Mouse (Mus musculus): Measurements from ENCODE around the gene Gpc6. TPM values are rescaled to one million over a fixed set of nuclear protein-coding genes. Genes with fewer than 3 reads are reported as not detected.
A peak's percentile ranks its signal among the peaks of the same experiment; 100 is the strongest.

The Gpc6 gene
- polyA plus RNA-seq, 1 experiment from 2014 or later, result 57.9 TPM

GRCm38 (mm10) chr14:117837021-117837420 lies 911.9 kb downstream of the Gpc6 start:
- H3K4me2 ChIP-seq (ENCODE audit: low read length), result no peak overlapping the region
- H3K4me1 ChIP-seq (replicated peaks; ENCODE audit: control insufficient read depth, insufficient read depth, low read length), result peaks cover 9% of the 10 kb centered on the region
- H3K4me3 ChIP-seq (ENCODE audit: low read depth, low read length), result no peak overlapping the region
- no peaks in the 10 kb centered on the region for H3K36me3 ChIP-seq (ENCODE audit: control insufficient read depth, insufficient read depth, low read length)
- H3K27me3 ChIP-seq (replicated peaks; ENCODE audit: control insufficient read depth, insufficient read depth, low read length), result no peaks in the 10 kb centered on the region
- H3K9ac ChIP-seq (ENCODE audit: low read length), result no peak overlapping the region
- WGBS, result 85% methylated on average over 4 of the region's 4 CpGs
- ATAC-seq (replicated peaks; ENCODE audit: low FRiP score, low TSS enrichment, low read depth), result no peak
- no peaks in the 10 kb centered on the region for H3K9me3 ChIP-seq (ENCODE audit: control insufficient read depth, low read length)
- H3K27ac ChIP-seq (ENCODE audit: low read depth), result no peak overlapping the region
- no peak for DNase-seq (ENCODE audit: low spot score)

- Histone ChIP-seq H3K27me3 (replicated peaks; ENCODE audit: control insufficient read depth, insufficient read depth, low read length) (no peaks in the 10 kb centered on the region), H3K9ac (ENCODE audit: low read length) (no peak overlapping the region), H3K27ac (ENCODE audit: low read depth) (no peak overlapping the region), H3K36me3 (ENCODE audit: control insufficient read depth, insufficient read depth, low read length) (no peaks in the 10 kb centered on the region), H3K4me3 (ENCODE audit: low read depth, low read length) (no peak overlapping the region), H3K4me1 (replicated peaks; ENCODE audit: control insufficient read depth, insufficient read depth, low read length) (peaks cover 14% of the 10 kb centered on the region), H3K4me2 (ENCODE audit: low read length) (no peak overlapping the region), H3K9me3 (ENCODE audit: control insufficient read depth, low read length) (no peaks in the 10 kb centered on the region)
- no peak for ATAC-seq (replicated peaks; ENCODE audit: low FRiP score, low TSS enrichment, low read depth)
- DNase-seq (ENCODE audit: low spot score), result no peak
- 59% methylated on average over 3 of the region's 3 CpGs for WGBS
Observed at GRCm38 (mm10) chr14:117837715-117838114, 912.6 kb downstream of the Gpc6 start.

- Histone ChIP-seq H3K4me3 (ENCODE audit: low read depth, low read length) (no peak overlapping the region), H3K27ac (ENCODE audit: low read depth) (no peak overlapping the region), H3K36me3 (ENCODE audit: control insufficient read depth, insufficient read depth, low read length) (no peaks in the 10 kb centered on the region), H3K27me3 (replicated peaks; ENCODE audit: control insufficient read depth, insufficient read depth, low read length) (no peaks in the 10 kb centered on the region), H3K4me2 (ENCODE audit: low read length) (no peak overlapping the region; the same call in 1 of the 2 replicates), H3K4me1 (replicated peaks; ENCODE audit: control insufficient read depth, insufficient read depth, low read length) (peaks cover 14% of the 10 kb centered on the region), H3K9me3 (ENCODE audit: control insufficient read depth, low read length) (no peaks in the 10 kb centered on the region), H3K9ac (ENCODE audit: low read length) (no peak overlapping the region)
- DNase-seq (ENCODE audit: low spot score) (no peak), ATAC-seq (replicated peaks; ENCODE audit: low FRiP score, low TSS enrichment, low read depth) (no peak)
- WGBS, result 63% methylated on average over 4 of the region's 4 CpGs
Observed at GRCm38 (mm10) chr14:117841211-117841610, 916.1 kb downstream of the Gpc6 start.

- no peaks in the 10 kb centered on the region for H3K9me3 ChIP-seq (ENCODE audit: control insufficient read depth, low read length)
- whole genome bisulfite sequencing, result 41% methylated on average over 14 of the region's 14 CpGs
- H3K36me3 ChIP-seq (ENCODE audit: control insufficient read depth, insufficient read depth, low read length), result no peaks in the 10 kb centered on the region
- H3K9ac ChIP-seq (ENCODE audit: low read length), result no peak overlapping the region
- H3K4me2 ChIP-seq (ENCODE audit: low read length), result peak overlapping the region; percentile 20
- H3K27ac ChIP-seq (ENCODE audit: low read depth), result no peak overlapping the region
- peak; percentile 64; the same call in 1 of the 2 replicates for ATAC-seq (replicated peaks; ENCODE audit: low FRiP score, low TSS enrichment, low read depth)
- H3K27me3 ChIP-seq (replicated peaks; ENCODE audit: control insufficient read depth, insufficient read depth, low read length), result no peaks in the 10 kb centered on the region
- peak; percentile 52 for DNase-seq (ENCODE audit: low spot score)
- H3K4me3 ChIP-seq (ENCODE audit: low read depth, low read length), result no peak overlapping the region
- peaks cover 14% of the 10 kb centered on the region for H3K4me1 ChIP-seq (replicated peaks; ENCODE audit: control insufficient read depth, insufficient read depth, low read length)
Observed at GRCm38 (mm10) chr14:117841797-117842553, 916.9 kb downstream of the Gpc6 start.

- Histone ChIP-seq H3K36me3 (ENCODE audit: control insufficient read depth, insufficient read depth, low read length) (no peaks in the 10 kb centered on the region), H3K4me1 (replicated peaks; ENCODE audit: control insufficient read depth, insufficient read depth, low read length) (no peaks in the 10 kb centered on the region), H3K27ac (ENCODE audit: low read depth) (no peak overlapping the region), H3K27me3 (replicated peaks; ENCODE audit: control insufficient read depth, insufficient read depth, low read length) (no peaks in the 10 kb centered on the region), H3K9me3 (ENCODE audit: control insufficient read depth, low read length) (no peaks in the 10 kb centered on the region), H3K4me3 (ENCODE audit: low read depth, low read length) (no peak overlapping the region), H3K4me2 (ENCODE audit: low read length) (no peak overlapping the region), H3K9ac (ENCODE audit: low read length) (no peak overlapping the region)
- 81% methylated on average over 11 of the region's 11 CpGs for WGBS
- DNase-seq (ENCODE audit: low spot score), result no peak
- no peak for ATAC-seq (replicated peaks; ENCODE audit: low FRiP score, low TSS enrichment, low read depth)
Observed at GRCm38 (mm10) chr14:117849591-117850505, 924.7 kb downstream of the Gpc6 start.

GRCm38 (mm10) chr14:117852266-117852665 lies 927.2 kb downstream of the Gpc6 start:
- no peaks in the 10 kb centered on the region for H3K27me3 ChIP-seq (replicated peaks; ENCODE audit: control insufficient read depth, insufficient read depth, low read length)
- H3K27ac ChIP-seq (ENCODE audit: low read depth), result no peak overlapping the region
- H3K9me3 ChIP-seq (ENCODE audit: control insufficient read depth, low read length), result no peaks in the 10 kb centered on the region
- ATAC-seq (replicated peaks; ENCODE audit: low FRiP score, low TSS enrichment, low read depth) (no peak), DNase-seq (ENCODE audit: low spot score) (no peak)
- no peak overlapping the region for H3K4me2 ChIP-seq (ENCODE audit: low read length)
- H3K9ac ChIP-seq (ENCODE audit: low read length), result no peak overlapping the region
- no peak overlapping the region for H3K4me3 ChIP-seq (ENCODE audit: low read depth, low read length)
- 90% methylated on average over 3 of the region's 3 CpGs for WGBS
- H3K36me3 ChIP-seq (ENCODE audit: control insufficient read depth, insufficient read depth, low read length), result no peaks in the 10 kb centered on the region
- H3K4me1 ChIP-seq (replicated peaks; ENCODE audit: control insufficient read depth, insufficient read depth, low read length), result no peaks in the 10 kb centered on the region

GRCm38 (mm10) chr14:117852842-117853241 lies 927.7 kb downstream of the Gpc6 start:
- H3K4me2 ChIP-seq (ENCODE audit: low read length), result no peak overlapping the region
- H3K9me3 ChIP-seq (ENCODE audit: control insufficient read depth, low read length), result no peaks in the 10 kb centered on the region
- 86% methylated on average over 2 of the region's 2 CpGs for WGBS
- H3K9ac ChIP-seq (ENCODE audit: low read length), result no peak overlapping the region
- H3K4me1 ChIP-seq (replicated peaks; ENCODE audit: control insufficient read depth, insufficient read depth, low read length), result no peaks in the 10 kb centered on the region
- H3K27ac ChIP-seq (ENCODE audit: low read depth), result no peak overlapping the region
- no peak for ATAC-seq (replicated peaks; ENCODE audit: low FRiP score, low TSS enrichment, low read depth)
- no peak overlapping the region for H3K4me3 ChIP-seq (ENCODE audit: low read depth, low read length)
- H3K27me3 ChIP-seq (replicated peaks; ENCODE audit: control insufficient read depth, insufficient read depth, low read length), result no peaks in the 10 kb centered on the region
- no peaks in the 10 kb centered on the region for H3K36me3 ChIP-seq (ENCODE audit: control insufficient read depth, insufficient read depth, low read length)
- DNase-seq (ENCODE audit: low spot score), result no peak

- no peak for ATAC-seq (replicated peaks; ENCODE audit: low FRiP score, low TSS enrichment, low read depth)
- 87% methylated on average over 5 of the region's 5 CpGs for WGBS
Observed at GRCm38 (mm10) chr14:117854498-117854897, 929.4 kb downstream of the Gpc6 start.

More at GRCm38 (mm10) chr14:117854498-117854897, 929.4 kb downstream of the Gpc6 start:
- H3K9me3 ChIP-seq (ENCODE audit: control insufficient read depth, low read length), result no peaks in the 10 kb centered on the region
- no peak overlapping the region for H3K4me2 ChIP-seq (ENCODE audit: low read length)
- H3K36me3 ChIP-seq (ENCODE audit: control insufficient read depth, insufficient read depth, low read length), result no peaks in the 10 kb centered on the region
- no peak overlapping the region for H3K9ac ChIP-seq (ENCODE audit: low read length)
- H3K4me3 ChIP-seq (ENCODE audit: low read depth, low read length), result no peak overlapping the region
- H3K27ac ChIP-seq (ENCODE audit: low read depth), result no peak overlapping the region
- no peaks in the 10 kb centered on the region for H3K4me1 ChIP-seq (replicated peaks; ENCODE audit: control insufficient read depth, insufficient read depth, low read length)
- H3K27me3 ChIP-seq (replicated peaks; ENCODE audit: control insufficient read depth, insufficient read depth, low read length), result no peaks in the 10 kb centered on the region
- no peak for DNase-seq (ENCODE audit: low spot score)
